Mouse (Mus musculus): ENCODE results near the gene Itprid1. TPM values are rescaled to one million over a fixed set of nuclear protein-coding genes. Genes with fewer than 3 reads are reported as not detected.

Gene Itprid1
- polyA plus RNA-seq, 2 experiments from 2014 or later: not detected

- no peak for ATAC-seq
Observed at GRCm38 (mm10) chr6:55901568-55902328, 65.1 kb downstream of the Itprid1 start.

GRCm38 (mm10) chr6:55902329-55902605, 65.6 kb downstream of the Itprid1 start:
- no peak for ATAC-seq

DNA sequence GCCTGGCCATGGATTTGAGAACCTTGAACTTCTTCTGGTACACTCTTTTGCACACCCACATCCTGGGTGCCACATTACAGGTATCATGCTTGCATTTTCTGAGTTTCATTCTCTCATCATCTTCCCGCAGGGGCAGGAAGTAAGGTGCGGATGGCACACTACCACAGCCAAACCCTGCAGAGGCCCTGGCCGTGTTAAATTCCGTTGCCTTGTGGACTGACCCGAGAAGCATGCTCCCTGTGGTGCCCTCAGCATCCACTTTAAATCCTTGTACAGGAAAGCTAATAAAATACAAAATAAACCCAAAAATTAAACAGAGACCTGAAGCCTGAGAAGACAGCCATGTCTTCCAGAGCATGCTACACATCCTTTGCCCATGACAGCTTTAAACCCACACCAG, 82.5 kb downstream of the Itprid1 start:
- ATAC-seq: no peak

GRCm38 (mm10) chr6:55920282-55920720, 83.6 kb downstream of the Itprid1 start:
- ATAC-seq: no peak

- no peak for ATAC-seq
Observed at GRCm38 (mm10) chr6:55920866-55921630, 84.4 kb downstream of the Itprid1 start.

DNA sequence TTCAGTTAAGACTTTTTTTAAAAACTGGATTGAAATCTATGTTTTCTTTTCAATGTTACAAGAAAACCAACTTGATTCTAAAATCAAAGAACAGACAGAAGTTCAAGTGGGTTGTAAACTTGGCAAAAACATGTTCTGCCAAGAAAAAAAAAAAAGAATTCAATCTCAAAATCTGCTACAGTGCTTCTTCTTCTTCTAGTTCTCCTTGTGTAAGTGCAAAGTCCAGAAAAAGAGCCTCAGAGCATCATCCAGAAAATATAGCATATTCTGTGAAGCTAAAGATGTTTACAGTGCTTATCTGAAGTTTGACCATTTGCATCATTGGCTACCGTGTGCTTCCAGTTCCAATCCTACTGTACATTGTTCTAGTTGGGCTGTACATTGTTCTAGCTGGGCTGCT, 108.0 kb downstream of the Itprid1 start:
- ATAC-seq: no peak

DNA sequence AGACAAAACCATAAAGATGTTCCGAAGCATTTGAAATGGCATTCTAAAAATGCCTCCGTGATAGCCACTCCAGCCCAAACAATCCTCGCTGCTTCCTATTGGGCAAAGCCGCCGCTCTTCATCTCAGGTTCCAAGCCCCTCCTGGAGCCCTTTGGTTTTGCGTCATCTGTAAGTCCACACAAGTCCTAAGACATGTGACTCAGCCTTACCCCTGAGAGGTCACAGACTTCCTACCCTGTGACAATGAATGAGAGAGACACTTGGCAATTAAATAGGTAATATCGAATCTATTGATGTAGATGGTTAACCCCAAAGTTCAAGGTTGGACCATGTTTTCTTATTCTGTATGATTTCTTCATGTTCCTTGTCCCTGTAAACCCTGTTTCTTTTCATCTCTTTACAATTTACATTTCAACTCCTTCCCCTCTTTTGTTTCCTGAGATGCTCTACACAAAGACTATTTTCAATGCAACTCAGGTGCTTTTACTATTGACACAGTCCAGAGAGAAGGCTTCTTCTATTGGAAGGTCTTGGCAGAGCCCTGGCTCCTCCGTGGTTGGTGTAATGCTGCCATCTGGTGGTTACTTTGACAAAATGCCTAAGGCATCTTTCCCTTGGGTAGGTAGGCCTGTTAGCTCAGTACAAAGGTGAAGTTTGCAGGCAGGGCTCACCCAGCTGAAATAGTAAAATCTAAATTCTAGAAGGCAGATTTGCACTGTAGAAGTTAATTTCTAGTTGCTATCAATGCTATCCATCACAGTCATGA, 113.8 kb downstream of the Itprid1 start:
- ATAC-seq: no peak

GRCm38 (mm10) chr6:55972998-55973397, 136.3 kb downstream of the Itprid1 start:
- ATAC-seq: no peak

DNA sequence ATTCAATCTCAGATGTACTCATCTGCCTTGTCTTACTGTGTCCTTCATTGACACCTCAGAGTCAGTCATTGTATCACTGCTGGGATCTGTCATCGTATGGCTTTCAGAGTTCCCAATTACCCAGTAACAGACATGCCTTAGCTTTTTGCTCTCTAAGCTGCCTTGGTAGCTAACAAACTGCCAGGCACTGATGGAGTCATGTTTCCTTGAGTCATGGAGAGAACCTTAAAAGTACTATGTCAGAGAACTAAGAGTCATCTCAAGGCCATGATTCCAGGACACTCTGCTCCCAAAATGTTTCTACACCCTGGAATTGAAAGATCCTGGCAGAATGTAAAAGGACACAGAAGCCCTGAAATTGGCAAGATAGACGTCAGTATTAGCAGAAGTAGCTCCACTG, 143.1 kb downstream of the Itprid1 start:
- no peak for ATAC-seq

DNA sequence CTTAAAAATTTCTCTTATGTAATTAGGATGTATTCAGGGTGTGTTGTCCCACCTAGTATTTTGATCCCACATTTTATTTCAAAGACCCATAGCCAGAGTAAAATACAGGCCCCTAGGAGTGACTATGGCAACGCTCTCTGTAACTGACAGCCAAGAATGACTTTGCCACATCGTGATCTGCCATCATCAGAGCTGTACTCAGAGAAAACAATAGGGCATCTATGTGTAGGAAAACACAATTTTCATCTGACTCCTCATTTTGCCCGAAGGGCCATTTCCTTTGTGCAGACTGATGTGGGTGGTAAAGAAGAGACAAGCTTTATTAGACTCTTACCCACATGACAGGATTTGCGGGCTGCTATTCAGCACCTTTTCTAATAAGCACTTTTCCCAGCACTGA, 172.0 kb downstream of the Itprid1 start:
- no peak for ATAC-seq

GRCm38 (mm10) chr6:56012384-56012783, 175.7 kb downstream of the Itprid1 start:
- no peak for ATAC-seq

DNA sequence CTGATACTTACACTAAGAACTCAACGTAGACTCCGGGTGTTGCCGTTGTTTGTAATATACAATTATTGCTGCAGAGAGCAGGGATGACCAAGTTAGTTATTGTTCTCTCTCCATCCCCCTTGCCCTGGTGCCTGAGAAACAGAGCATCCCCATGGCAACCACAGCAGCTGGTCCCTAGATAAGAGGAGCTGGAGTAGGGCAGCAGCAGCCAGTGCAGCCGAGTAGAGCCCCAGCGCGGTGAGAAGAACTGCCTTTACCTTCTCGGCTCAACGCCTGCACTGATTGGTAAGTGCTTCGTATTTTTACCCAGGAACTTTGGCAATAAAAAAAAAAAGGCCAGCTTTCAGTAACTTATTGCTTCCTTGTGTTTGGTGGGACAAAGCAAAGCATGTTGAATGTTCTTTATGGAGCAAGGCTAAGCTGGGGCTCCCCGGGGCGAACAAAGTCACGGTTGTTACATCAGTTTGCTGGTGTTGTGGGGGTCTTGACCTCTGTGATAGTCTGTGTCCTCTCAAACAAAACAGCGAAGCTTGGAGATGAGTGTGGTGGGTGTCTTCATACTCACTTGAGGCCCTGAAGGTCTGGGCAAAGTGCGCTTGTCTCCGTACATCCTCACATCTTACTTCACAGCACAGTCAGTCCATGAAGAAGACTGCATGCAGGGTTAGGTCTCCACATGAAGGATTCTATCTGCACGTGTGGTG, 180.7 kb downstream of the Itprid1 start, which contains the start of gene Ppp1r17:
Gene Ppp1r17 (plus strand): TSS at position 207 of the 704 bp plus-strand sequence.
- ATAC-seq: no peak

DNA sequence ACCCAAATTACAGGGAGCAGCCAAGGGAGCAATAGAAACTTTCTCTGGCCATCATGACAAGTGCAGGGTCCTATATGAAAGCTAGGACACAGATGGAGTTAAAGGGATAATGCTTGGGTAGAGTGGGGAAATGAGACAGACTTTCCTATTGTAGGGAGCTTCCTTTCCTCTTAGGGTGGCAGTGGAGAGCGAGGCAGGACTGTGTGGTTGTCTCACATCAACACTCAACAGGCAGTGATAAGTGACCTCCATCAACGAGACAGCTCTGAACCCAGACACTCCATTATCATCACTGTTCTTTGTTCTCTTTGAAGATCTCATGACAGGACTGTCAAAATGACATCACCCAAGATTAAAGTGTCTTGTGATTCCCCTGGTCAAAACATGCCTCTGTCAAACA, 182.9 kb downstream of the Itprid1 start:
- no peak for ATAC-seq

DNA sequence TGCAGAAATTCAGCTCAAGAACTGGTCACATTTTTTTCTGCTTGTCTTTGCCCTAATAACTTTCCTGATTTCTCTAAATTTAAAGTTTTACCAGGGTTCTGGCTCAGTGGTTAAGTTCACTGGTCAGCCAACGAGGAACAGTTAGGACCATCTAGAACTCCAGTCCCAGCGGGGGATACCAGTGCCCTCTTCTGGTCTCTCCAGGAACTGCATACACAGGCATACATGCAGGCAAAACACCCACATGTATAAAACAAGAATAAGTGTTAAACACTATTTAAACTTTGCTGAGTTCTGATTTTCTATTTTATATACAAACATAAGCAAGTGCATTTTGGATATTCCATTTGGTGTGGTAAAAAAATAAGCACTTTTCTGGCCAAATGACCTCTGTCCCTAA, 188.8 kb downstream of the Itprid1 start:
- no peak for ATAC-seq

GRCm38 (mm10) chr6:56027318-56027717, 190.6 kb downstream of the Itprid1 start:
- ATAC-seq: no peak

DNA sequence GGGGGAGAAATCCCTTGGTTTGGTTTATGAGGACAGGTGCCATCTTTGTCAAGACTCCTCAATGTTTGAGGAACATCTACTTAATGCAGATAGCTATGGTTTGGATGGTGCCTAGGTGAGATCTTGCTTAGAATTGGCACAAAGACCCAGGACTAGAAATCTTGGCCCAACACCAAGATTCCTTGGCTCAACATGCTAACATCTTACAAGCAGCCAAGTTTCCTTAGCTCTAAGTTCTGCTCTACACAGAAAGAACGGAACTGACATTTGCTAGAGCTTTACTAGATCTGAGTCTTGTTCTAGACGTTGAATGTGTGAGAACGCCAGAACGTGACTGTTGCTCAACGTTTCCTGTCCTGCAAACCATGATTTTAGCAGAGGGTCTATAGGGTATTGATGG, 191.3 kb downstream of the Itprid1 start:
- ATAC-seq: no peak

Other genes with a start within 250 kb of the Itprid1 start
- gene Neurod6, start 155.6 kb upstream of the Itprid1 start, polyA plus RNA-seq (2017; shearing (Covaris generic)): not detected
- gene Ppp1r17, start 180.6 kb downstream of the Itprid1 start, polyA plus RNA-seq (2017; shearing (Covaris generic)): not detected

All from CD4-positive, CD25-positive, alpha-beta regulatory T cell, adult 4 months (primary cell).